Mouse (Mus musculus) limb, embryonic 14.5 days (tissue): ENCODE measurements at regions not wholly inside any gene's neighbourhood (a gene's known extent, or its start where the extent isn't known, plus 50 kb on each side); places are given as distances from the start of the nearest gene placed in this dataset.

Experiments
- ATAC-seq: fragments of 200-750 bp; cut with Nextera tagmentation; 2 replicates; pipeline ENCODE4 v1.8.0; 2017; ENCODE audit warnings: low read depth, moderate number of reproducible peaks, moderate TSS enrichment; ENCODE audit not compliant: low FRiP score
- DNase-seq: peaks from one replicate; pipeline ENCODE4 v3.0.0-alpha.2; 2015; ENCODE audit warnings: low spot score
- H3K27ac ChIP-seq: fragments of 300-500 bp; sonication (generic); replicated peaks from 2 replicates; pipeline ENCODE4 v1.5.1; 2014; ENCODE audit warnings: low read depth, mild to moderate bottlenecking, low read length, moderate library complexity, mixed read lengths
- H3K27me3 ChIP-seq: fragments of 300-500 bp; sonication (generic); 2 replicates; pipeline ENCODE4 v1.6.1; 2014; ENCODE audit warnings: low read length, mixed read lengths; ENCODE audit not compliant: control insufficient read depth, insufficient read depth
- H3K36me3 ChIP-seq: fragments of 300-500 bp; sonication (generic); 2 replicates; pipeline ENCODE4 v1.6.1; 2014; ENCODE audit warnings: mild to moderate bottlenecking, low read length, moderate library complexity, mixed read lengths; ENCODE audit not compliant: control insufficient read depth, insufficient read depth
- H3K4me1 ChIP-seq: fragments of 300-500 bp; sonication (generic); 2 replicates; pipeline ENCODE4 v1.6.1; 2014; ENCODE audit warnings: antibody characterized with exemption, low read length, mixed read lengths; ENCODE audit not compliant: control insufficient read depth, insufficient read depth
- H3K4me2 ChIP-seq: fragments of 300-500 bp; sonication (generic); replicated peaks from 2 replicates; pipeline ENCODE4 v1.6.1; 2014; ENCODE audit warnings: low read depth, mild to moderate bottlenecking, low read length, moderate library complexity; ENCODE audit not compliant: severe bottlenecking
- H3K4me3 ChIP-seq: fragments of 300-500 bp; sonication (generic); replicated peaks from 2 replicates; pipeline ENCODE4 v1.5.1; 2014; ENCODE audit warnings: low read length
- H3K9ac ChIP-seq: fragments of 300-500 bp; sonication (generic); 2 replicates; pipeline ENCODE4 v1.6.1; 2014; ENCODE audit warnings: mild to moderate bottlenecking, low read depth, low read length, moderate library complexity; ENCODE audit not compliant: severe bottlenecking
- H3K9me3 ChIP-seq: fragments of 300-500 bp; sonication (generic); 2 replicates; pipeline ENCODE4 v1.6.1; 2016; ENCODE audit warnings: low read length; ENCODE audit not compliant: control insufficient read depth
- POLR2A ChIP-seq: fragments of 200-500 bp; IDR thresholded peaks from 2 replicates; pipeline ENCODE4 v1.8.0; 2012; ENCODE audit warnings: inconsistent platforms, mild to moderate bottlenecking, moderate library complexity, borderline replicate concordance; ENCODE audit not compliant: insufficient read depth, insufficient read length; ENCODE audit errors: extremely low read depth
- WGBS: fragments of 180-500 bp; shearing (Covaris S2); extraction: QIAGEN DNeasy Blood & Tissue Kit; methylation state at CpG from one replicate; pipeline ENCODE4 v1.1.7; 2014; 5-methylcytosine and 5-hydroxymethylcytosine counted together

DNA sequence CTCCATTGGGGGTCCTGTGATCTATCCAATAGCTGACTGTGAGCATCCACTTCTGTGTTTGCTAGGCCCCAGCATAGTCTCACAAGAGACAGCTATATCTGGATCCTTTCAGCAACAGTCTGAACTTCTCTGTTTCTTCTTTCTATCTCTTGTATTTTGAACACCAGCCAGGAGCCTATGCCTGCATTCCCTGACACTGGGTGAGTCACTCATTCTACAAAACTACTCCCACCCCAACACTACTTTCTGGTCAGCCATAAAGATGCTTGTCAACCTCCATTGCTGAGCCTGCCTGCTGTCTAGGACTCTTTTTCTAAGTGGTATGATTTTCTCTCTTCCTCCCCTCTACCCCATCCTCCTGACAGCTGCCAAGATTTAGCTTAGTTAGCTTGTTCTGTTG, 261.6 kb downstream of the Gm10283 start:
- Histone ChIP-seq H3K9me3 (no peaks in the 10 kb centered on the region), H3K4me2 (no peak overlapping the region), H3K4me1 (no peaks in the 10 kb centered on the region), H3K27ac (no peak overlapping the region), H3K27me3 (no peaks in the 10 kb centered on the region), H3K4me3 (no peak overlapping the region), H3K9ac (no peak overlapping the region), H3K36me3 (no peaks in the 10 kb centered on the region)
- TF ChIP-seq POLR2A: no peak
- no peak for DNase-seq
- ATAC-seq: no peak

DNA sequence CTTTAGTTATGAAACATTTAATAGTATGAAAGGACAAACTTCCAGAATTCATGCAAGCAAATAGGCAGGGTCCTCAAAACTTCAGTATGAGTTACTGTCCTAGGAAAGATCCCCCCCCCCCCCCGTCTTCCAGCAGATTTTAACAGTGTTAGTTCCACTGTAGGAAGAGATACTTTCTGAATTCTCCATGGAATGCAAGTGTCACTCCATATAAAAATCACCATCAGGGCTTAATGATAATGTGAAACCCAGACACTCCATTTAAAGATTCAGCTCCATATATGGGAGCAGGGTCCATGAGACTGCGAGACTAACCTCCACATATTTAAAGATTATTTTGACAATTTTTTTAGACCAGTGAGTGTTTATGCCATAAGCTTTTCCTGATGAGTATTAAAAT, 282.1 kb downstream of the Gm10283 start:
- no peak for ATAC-seq
- no peak for TF ChIP-seq POLR2A
- Histone ChIP-seq H3K4me3 (no peak overlapping the region), H3K27me3 (no peaks in the 10 kb centered on the region), H3K36me3 (no peaks in the 10 kb centered on the region), H3K9me3 (no peaks in the 10 kb centered on the region), H3K27ac (no peak overlapping the region), H3K4me1 (no peaks in the 10 kb centered on the region), H3K4me2 (no peak overlapping the region), H3K9ac (no peak overlapping the region)
- no peak for DNase-seq
- 83% methylated on average over 2 of the region's 2 CpGs for WGBS

DNA sequence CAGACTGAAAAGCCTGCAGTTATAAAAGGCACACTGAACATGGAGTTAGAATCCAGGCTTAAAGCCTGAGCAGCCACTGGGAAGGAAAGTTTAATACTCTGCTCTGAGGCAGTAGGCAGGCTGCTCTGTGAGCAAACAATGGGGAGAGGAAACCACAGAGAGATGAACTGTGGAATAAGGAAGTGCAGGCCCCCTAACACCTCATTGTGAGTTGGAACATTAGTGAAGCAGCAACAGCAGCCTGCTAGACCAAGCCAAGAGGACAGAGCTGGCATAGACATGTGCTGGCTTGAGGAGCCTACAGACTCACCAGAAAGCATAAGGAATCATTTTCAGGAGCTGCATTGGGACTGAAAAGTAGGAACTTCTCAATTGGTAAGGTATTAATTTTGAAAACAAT, 307.4 kb downstream of the Gm10283 start:
- DNase-seq (no peak), ATAC-seq (no peak)

DNA sequence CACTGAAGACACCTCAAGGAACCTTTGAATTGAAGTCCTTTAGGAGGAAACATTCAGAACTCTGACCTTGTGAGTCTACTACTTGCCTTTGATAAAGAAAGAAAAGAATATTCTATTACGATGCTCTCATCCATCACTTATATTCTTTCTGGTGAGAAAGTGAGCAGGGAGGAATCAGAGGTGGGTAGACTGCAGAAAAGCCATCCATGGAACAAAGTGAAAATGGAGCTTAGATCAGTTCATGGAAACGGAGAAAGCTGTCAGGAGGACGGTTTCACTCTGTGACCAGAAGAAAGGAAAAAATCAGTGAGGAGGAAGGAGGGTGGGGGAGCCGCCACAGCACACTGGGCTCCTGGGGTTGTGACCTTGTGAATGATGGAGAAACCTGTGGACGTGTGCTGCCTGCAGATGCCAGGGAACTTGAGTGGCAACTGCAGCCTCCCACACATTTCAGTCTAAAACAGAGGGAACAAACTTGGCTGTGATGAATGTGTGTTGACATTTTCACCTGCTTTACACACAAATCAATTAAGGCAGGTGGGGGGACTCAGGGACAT, 335.2 kb downstream of the Gm10283 start:
- DNase-seq (no peak), ATAC-seq (no peak)
- Histone ChIP-seq H3K4me3 (no peak overlapping the region), H3K9me3 (no peaks in the 10 kb centered on the region), H3K27ac (no peak overlapping the region), H3K4me2 (no peak overlapping the region), H3K36me3 (no peaks in the 10 kb centered on the region), H3K4me1 (no peaks in the 10 kb centered on the region), H3K9ac (no peak overlapping the region), H3K27me3 (no peaks in the 10 kb centered on the region)
- 55% methylated on average over 5 of the region's 5 CpGs for WGBS
- TF ChIP-seq POLR2A: no peak

More for the DNA sequence above, 307.4 kb downstream of the Gm10283 start:
- Histone ChIP-seq H3K9ac (no peak overlapping the region), H3K36me3 (no peaks in the 10 kb centered on the region), H3K4me3 (no peak overlapping the region), H3K27me3 (no peaks in the 10 kb centered on the region), H3K4me2 (no peak overlapping the region), H3K27ac (no peak overlapping the region), H3K9me3 (no peaks in the 10 kb centered on the region), H3K4me1 (no peaks in the 10 kb centered on the region)
- no peak for TF ChIP-seq POLR2A
